Mouse (Mus musculus) kidney, adult 18-20 months (tissue): ENCODE results near the gene Pigs.

Experiments used
- DNase-seq: peaks from one replicate; pipeline ENCODE4 v3.0.0; 2021

Pigs gene

DNA sequence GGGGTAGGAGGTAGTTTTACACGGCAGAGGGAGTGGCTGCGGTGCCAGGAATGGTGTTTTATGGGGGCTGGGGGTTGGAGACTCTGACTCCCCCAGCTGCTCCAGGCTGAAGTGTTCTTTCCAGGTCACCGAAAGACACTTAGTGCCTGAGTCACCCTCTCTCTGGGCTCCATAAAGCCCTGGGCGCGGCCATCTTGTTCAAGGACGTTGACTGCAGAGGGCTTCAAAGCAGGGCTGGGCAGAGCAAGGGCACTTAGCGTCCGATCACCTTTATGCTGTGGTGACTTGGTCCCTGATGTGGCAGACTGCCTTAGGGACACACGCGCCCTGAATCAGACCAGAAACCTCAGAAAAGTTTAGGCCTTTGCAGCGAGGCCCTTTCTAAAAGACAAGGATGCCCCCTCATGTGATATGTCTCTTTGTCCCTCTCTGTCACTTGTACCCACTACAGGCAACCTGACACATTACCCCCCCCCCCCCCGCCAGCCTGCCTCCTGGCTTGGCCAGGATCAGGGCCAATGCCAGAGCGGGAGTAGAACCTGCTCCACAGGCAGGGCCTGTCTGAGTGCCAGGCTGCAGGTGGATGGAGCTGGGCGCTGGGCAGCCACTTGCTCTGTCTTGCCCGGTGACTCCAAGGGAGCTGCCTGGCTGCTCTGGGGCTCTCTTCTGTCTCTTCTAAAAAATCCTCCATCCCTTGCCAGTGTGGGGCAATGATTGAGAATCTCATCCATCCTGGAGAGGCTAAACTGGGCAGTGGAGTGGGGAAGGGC, 39.4 kb downstream of the Pigs start:
- DNase-seq: no peak

- no peak for DNase-seq
These were observed 42.2 kb downstream of the Pigs start for GRCm38 (mm10) chr11:78370389-78370788.

DNA sequence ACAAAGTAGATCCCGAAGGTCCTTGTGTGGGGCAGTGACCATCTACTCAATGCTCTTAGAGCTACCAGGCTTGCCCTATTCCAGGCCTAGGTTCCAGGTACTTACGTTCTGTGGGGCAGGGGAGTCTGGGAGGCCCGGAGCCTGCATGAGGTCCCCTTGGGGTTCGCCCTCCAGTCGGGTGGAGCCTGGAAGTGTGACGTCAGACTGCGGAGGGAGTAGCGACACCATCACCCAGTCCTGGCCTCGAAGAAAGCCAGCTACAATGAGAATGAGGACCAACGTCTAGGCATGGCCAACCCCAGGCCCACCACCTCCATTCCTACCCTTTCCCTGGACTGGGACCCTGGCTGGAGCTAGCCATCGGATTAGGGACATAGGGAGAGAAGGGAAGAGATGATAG, 43.5 kb downstream of the Pigs start:
- no peak for DNase-seq

- DNase-seq: no peak
These were observed 44.0 kb downstream of the Pigs start for GRCm38 (mm10) chr11:78372166-78372565.

GRCm38 (mm10) chr11:78372610-78373009, 44.4 kb downstream of the Pigs start:
- peak; percentile 42 for DNase-seq

GRCm38 (mm10) chr11:78374147-78374546, 45.9 kb downstream of the Pigs start:
- DNase-seq: no peak

- DNase-seq: no peak
These were observed 49.4 kb downstream of the Pigs start for GRCm38 (mm10) chr11:78377549-78378159.

DNA sequence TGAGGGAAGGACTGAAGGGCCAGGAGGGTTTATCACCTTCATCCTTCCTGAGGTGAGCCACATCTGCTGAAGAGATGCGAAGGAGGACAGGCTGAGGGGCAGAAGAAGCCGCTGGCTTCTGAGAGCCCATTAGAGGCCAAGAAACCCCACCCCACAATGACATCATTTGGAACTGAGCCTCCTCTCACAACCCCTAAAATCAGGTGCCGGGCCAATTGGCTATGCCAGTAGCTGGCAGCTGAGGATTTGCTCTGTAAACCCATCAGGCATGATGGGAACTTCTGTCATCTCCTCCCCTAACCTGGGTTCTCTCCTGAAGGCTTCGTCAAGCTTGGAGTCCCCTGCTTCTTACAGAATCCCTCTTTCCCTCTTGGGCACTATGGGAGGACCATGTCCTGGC, 52.1 kb downstream of the Pigs start:
- no peak for DNase-seq

- DNase-seq: no peak
These were observed 52.8 kb downstream of the Pigs start for GRCm38 (mm10) chr11:78380996-78381395.

- DNase-seq: no peak
These were observed 54.1 kb downstream of the Pigs start for GRCm38 (mm10) chr11:78382286-78382685.

GRCm38 (mm10) chr11:78382701-78383100, 54.5 kb downstream of the Pigs start:
- DNase-seq: no peak

- no peak for DNase-seq
These were observed 57.6 kb downstream of the Pigs start for GRCm38 (mm10) chr11:78385776-78386175.

GRCm38 (mm10) chr11:78386508-78387043, 58.4 kb downstream of the Pigs start, which contains the start of gene Foxn1:
Foxn1 (minus strand) TSS chr11:78386558.
- DNase-seq: no peak
